Mouse (Mus musculus): Measurements from ENCODE around the gene Hmgxb4. TPM values are rescaled to one million over a fixed set of nuclear protein-coding genes. Genes with fewer than 3 reads are reported as not detected.

The Hmgxb4 gene
- polyA plus RNA-seq, 1 experiment from 2014 or later: 46.2 TPM

Other genes starting within 250 kb of the Hmgxb4 start
- gene Isx, start 120.2 kb upstream of the Hmgxb4 start, polyA plus RNA-seq (2015; fragmentation: Nextera tagmentation; extraction: Ambion mirVana): not detected in 2 replicates
- gene Tom1, start 40.3 kb downstream of the Hmgxb4 start, polyA plus RNA-seq (2015; fragmentation: Nextera tagmentation; extraction: Ambion mirVana): 14.4 and 20.7 TPM in 2 replicates
- 8.4 and 9.1 TPM in 2 replicates for gene Hmox1, start 100.3 kb downstream of the Hmgxb4 start, polyA plus RNA-seq (2015; fragmentation: Nextera tagmentation; extraction: Ambion mirVana)
- gene Mcm5, start 116.2 kb downstream of the Hmgxb4 start, polyA plus RNA-seq (2015; fragmentation: Nextera tagmentation; extraction: Ambion mirVana): 69.7 and 79.8 TPM in 2 replicates
- gene Rasd2, start 220.6 kb downstream of the Hmgxb4 start, polyA plus RNA-seq (2015; fragmentation: Nextera tagmentation; extraction: Ambion mirVana): 0.80 and 1.4 TPM in 2 replicates